In the genomic region with DNA sequence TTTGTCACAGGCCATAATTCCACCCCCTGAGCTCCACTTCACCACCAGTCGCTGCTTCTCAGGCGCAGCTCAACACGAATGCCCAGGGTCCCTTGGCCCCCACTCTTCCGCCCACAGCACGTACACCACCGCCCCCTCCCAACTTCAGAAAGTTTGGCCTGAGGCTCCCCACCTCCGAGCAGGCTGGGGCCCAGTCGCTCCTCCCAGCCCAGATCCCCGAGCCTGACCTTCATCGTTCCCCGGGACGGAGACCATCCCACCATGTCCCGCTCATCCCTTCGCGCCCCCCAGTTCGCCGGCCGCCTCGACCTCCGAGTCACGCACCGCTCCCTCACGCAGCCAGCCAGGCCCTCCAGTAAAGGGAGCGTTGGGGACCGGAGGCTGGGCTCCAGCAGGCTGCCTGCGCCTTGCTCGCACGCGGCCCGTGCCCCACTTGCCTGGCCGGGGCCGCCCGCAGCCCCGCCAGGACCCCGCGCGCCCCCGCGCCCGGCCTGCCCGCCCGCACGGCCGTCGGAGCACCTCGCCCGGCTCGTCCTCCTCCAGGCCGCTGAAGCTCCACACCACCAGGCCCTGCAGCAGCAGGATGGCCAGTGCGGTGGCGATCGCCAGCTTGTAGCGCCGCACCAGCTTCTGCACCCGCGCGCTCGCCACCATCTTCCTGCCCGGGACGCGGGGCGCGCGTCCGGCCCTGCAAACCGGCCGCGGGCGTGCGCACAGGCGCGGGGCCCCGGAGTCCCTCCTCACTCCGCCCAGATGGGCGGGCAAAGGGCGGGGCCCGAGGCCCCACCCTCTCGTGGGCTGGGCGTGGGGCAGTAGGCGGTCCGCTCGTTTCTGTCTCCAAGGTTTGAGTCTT, we compare ENCODE assay signal across 7 mouse cellular contexts. TPM values are rescaled to one million over a fixed set of nuclear protein-coding genes. Genes with fewer than 3 reads are reported as not detected.
DNase-seq lines count a peak whose midpoint lies in the region; ATAC-seq and TF ChIP-seq lines count a peak whose summit lies in the region.

A gene (minus strand): TSS at position 762 of the 853 bp plus-strand sequence.

- H3K9ac ChIP-seq in intestine, postnatal 0 days (ENCODE audit: low read depth, low read length) = peak within 1 kb of the TSS; percentile 95
- H3K9ac ChIP-seq in midbrain, embryonic 12.5 days (replicated peaks) = peak within 1 kb of the TSS; percentile 95

- H3K27me3 ChIP-seq in intestine, postnatal 0 days (replicated peaks; ENCODE audit: control insufficient read depth, insufficient read depth, low read length) = no peaks in the 10 kb centered on the region
- H3K27me3 ChIP-seq in midbrain, embryonic 12.5 days = no peaks in the 10 kb centered on the region
- no peaks in the 10 kb centered on the region for H3K27me3 ChIP-seq in small intestine, adult 2 months (ENCODE audit: control insufficient read depth, insufficient read depth, low read length)

- peak within 1 kb of the TSS; percentile 58 for H3K27ac ChIP-seq in intestine, postnatal 0 days (ENCODE audit: low read depth, low read length)
- peak within 1 kb of the TSS; percentile 86 for H3K27ac ChIP-seq in midbrain, embryonic 12.5 days (replicated peaks)
- no peak within 1 kb of the TSS for H3K27ac ChIP-seq in small intestine, adult 2 months (ENCODE audit: insufficient read depth, low read depth, low read length)

- intact Hi-C loops in left cerebral cortex, postnatal 4 days (cut with DNase I) = no loop called here

- WGBS in intestine, postnatal 0 days = under 1% methylated on average over 78 of the region's 82 CpGs
- under 1% methylated on average over 68 of the region's 82 CpGs for WGBS in midbrain, embryonic 12.5 days
- under 1% methylated on average over 78 of the region's 82 CpGs for WGBS in small intestine, adult 2 months

- ATAC-seq in intestine, postnatal 0 days = peak; percentile 92
- ATAC-seq in midbrain, embryonic 12.5 days (ENCODE audit: low FRiP score, low read depth) = peak; percentile 96

- no peaks in the 10 kb centered on the region for H3K9me3 ChIP-seq in intestine, postnatal 0 days (ENCODE audit: control insufficient read depth)
- H3K9me3 ChIP-seq in midbrain, embryonic 12.5 days = no peaks in the 10 kb centered on the region

- peak within 1 kb of the TSS; percentile 98 for H3K4me3 ChIP-seq in intestine, postnatal 0 days (ENCODE audit: low read depth, low read length)
- H3K4me3 ChIP-seq in midbrain, embryonic 12.5 days = peak within 1 kb of the TSS; percentile 89
- H3K4me3 ChIP-seq in small intestine, adult 2 months (ENCODE audit: low read depth, low read length) = peak within 1 kb of the TSS; percentile 93

- TF ChIP-seq POLR2A in small intestine, adult 2 months (IDR thresholded peaks at IDR 0.05; ENCODE audit: low read depth, low read length) = peak; percentile 67

- no peak for TF ChIP-seq CTCF in intestine, postnatal 0 days (IDR thresholded peaks at IDR 0.05; ENCODE audit: low read depth)
- no peak for TF ChIP-seq CTCF in small intestine, adult 2 months (IDR thresholded peaks at IDR 0.05; ENCODE audit: extremely low read depth, insufficient read length, insufficient replicate concordance, low read depth, low read length)

- H3K4me2 ChIP-seq in intestine, postnatal 0 days (replicated peaks; ENCODE audit: low read depth) = peak within 1 kb of the TSS; percentile 89
- H3K4me2 ChIP-seq in midbrain, embryonic 12.5 days (replicated peaks) = peak within 1 kb of the TSS; percentile 86

- no peaks in the 10 kb centered on the region for H3K36me3 ChIP-seq in intestine, postnatal 0 days (ENCODE audit: control insufficient read depth, insufficient read depth)
- H3K36me3 ChIP-seq in midbrain, embryonic 12.5 days = no peaks in the 10 kb centered on the region
- H3K36me3 ChIP-seq in small intestine, adult 2 months (ENCODE audit: control insufficient read depth, insufficient read depth, low read length) = no peaks in the 10 kb centered on the region

- no peaks in the 10 kb centered on the region; the same call in 1 of the 2 replicates for H3K4me1 ChIP-seq in intestine, postnatal 0 days (replicated peaks; ENCODE audit: control insufficient read depth, insufficient read depth, low read length)
- H3K4me1 ChIP-seq in midbrain, embryonic 12.5 days = peaks cover 29% of the 10 kb centered on the region
- H3K4me1 ChIP-seq in small intestine, adult 2 months (ENCODE audit: control insufficient read depth, insufficient read depth, insufficient read length, low read length) = peaks cover 17% of the 10 kb centered on the region

- DNase-seq in adrenal gland, adult 8-10 months = peak; percentile 86
- DNase-seq in embryo, embryonic 9.5 days (ENCODE audit: extremely low spot score) = peak; percentile 95
- DNase-seq in gonadal fat pad, adult 2 months (ENCODE audit: low read depth) = peak; percentile 20
- peak; percentile 94 for DNase-seq in left cerebral cortex, postnatal 4 days

RNA-seq across cellular contexts. Expression of the gene that starts here (rescaled TPM):
- total RNA-seq in adrenal gland, adult 8-10 months (2022) = 10 to 100 TPM; 13.4 to 24.5 (median 18.0) TPM
- polyA plus RNA-seq in gonadal fat pad, adult 2 months (2012; rRNA removed) = 24.0 and 26.6 TPM in 2 replicates
- polyA plus RNA-seq in intestine, postnatal 0 days (2015; fragmentation: Nextera tagmentation; extraction: Ambion mirVana) = 8.0 and 8.2 TPM in 2 replicates
- 10 to 100 TPM; 16.2 to 18.7 TPM for total RNA-seq in left cerebral cortex, postnatal 4 days (2021)
- 17.2 and 18.8 TPM in 2 replicates for polyA plus RNA-seq in midbrain, embryonic 12.5 days (2016; fragmentation: Nextera tagmentation; extraction: Ambion mirVana)
- 12.2 and 27.0 TPM in 2 replicates for polyA plus RNA-seq in small intestine, adult 2 months (2012; rRNA removed)

Comparison
In these comparisons a context has a peak if more than half of its experiments do, and no peak if none do; other contexts are left out.
1. DNase-seq: peak in every context shown above with its lines; median percentile 95 in embryo, embryonic 9.5 days; 94 in left cerebral cortex, postnatal 4 days; 86 in adrenal gland, adult 8-10 months; 20 in gonadal fat pad, adult 2 months.